Mouse (Mus musculus): ENCODE data around the gene Gpr160. TPM values are rescaled to one million over a fixed set of nuclear protein-coding genes. Genes with fewer than 3 reads are reported as not detected.
"Not testable (repeated sequence)": the region's sequence is repeated elsewhere in the genome, so short reads cannot be mapped to it uniquely, and the experiment has no call there.

The Gpr160 gene
- 1.4 and 5.4 TPM in 2 replicates for total RNA-seq (2021)
- long read RNA-seq, experiment 1, partial matches to known transcripts: 0 of 3 reads
- long read RNA-seq, experiment 1, other reads (novel, unspliced or antisense): 1 of 3 reads
- long read RNA-seq, experiment 2, partial matches to known transcripts: 0 of 1 reads
- long read RNA-seq, experiment 2, other reads (novel, unspliced or antisense): 0 of 1 reads

DNA sequence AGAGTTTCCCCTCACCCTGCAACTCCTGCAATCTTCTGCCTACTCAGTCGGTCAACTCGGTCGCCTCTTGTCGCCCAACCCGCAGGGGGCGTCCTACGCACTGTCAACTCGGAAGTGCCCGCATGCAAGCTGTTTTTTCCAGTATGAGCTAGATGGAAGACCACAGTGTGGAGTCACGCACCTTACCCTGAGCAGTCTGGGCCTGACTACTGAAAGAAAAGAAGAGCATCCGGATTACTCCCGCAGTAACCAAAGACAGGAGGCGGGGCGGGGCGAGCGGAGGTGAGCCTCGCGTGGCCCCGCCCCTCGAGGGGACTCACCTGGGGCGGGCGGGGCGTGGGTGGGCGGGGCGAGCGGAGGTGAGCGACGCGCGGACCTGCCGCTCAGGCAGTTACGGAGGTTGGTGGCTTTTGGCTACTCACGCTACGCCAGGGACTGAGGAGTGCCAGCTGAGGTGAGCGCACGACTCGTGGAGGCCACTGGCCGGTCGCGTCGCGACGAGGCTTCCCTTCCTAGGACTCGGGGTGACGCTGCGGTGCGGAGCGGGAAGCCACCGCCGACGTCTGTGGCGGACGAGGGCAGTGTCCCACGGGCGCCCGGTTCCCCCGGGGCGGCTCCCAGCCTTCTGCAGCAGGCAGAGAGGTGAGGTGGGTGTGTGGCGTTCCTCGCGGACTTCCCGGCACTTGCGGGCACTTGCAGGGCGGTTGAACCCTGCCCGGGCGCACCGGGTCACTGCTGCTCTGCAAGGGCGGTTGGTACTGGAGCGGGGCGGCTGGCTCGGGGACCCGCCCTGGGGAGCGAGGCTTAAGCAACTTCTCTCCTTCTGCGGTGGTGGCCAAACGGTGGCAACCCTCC is at the start of gene Gpr160:
TSS of gene Gpr160 (plus strand) at position 347 of the 855 bp plus-strand sequence.
- peak; percentile 87 for DNase-seq

DNA sequence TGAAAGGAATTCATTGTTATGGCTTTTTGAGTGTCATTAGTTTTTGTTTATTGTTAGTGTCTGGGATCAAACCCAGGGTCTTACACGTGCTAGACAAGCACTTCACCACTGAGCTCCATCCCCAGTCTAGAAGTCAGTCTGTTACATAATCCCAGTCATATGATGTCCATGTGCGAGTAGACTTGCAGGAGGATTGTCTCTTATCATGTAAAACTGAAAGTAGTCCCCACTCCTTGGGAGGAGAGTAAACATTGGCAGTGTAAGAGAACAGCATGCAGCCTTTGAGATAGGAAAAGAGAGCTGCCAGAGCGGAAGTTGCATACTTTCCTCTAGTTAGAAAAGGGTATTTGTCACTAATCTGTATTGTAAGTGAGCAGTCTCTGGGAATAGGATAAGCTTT is 42.9 kb upstream of the Gpr160 start:
- no peak for DNase-seq

DNA sequence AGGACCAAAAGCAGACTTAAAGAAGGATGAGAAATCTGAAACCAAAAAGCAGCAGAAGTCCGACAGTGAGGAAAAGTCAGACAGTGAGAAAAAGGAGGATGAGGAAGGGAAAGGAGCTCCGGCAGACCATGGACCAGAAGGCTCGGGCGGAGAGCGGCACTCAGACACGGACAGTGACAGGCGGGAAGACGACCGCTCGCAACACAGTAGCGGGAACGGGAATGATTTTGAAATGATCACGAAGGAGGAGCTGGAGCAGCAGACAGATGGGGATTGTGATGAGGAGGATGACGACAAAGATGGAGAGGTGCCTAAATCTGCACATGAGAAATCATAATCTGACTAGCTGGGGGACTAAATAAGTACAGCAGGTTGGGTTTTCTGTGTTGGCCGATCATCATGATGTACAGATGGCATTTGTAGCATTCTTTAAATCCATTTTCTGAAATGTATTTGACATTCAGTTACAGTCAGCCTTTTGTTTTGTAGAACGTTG is 37.1 kb upstream of the Gpr160 start:
- DNase-seq: no peak

DNA sequence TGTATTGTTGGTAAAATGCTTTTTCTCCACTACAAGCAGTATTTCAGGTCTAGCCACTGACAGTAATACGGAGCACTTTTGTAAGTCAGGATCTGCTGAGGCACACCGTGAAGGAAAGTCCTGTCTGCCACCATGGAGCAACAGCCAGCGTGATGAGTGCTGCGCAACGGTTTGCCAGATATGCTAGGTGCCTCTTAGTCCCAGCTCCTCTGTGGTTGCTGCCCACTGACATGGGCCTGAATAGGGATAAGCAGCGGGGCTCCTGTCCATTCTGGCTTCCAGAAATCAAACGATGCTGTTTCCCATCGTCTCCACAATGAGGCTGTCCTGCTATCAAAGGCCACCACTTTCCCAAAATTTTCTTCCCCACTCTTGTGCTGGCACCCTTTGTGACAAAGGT is 33.6 kb upstream of the Gpr160 start:
- DNase-seq: no peak

DNA sequence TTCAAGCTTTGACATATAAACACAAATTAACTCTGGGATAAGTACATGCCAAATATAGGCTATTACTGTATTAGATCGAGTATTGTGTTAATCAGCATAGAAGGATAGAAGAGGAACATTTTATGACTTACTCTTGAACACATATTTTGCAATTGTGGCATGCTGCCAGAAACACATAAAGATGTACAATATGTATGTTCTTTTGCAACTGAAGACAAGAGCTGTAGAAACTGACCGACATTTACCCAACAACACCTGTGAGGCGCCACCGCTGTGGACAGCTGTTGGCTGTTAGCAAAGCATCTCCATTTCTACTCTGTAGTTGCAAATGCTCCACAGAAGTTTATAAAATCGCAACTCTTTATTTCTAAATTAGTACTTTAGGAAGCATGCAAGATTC is 29.7 kb upstream of the Gpr160 start:
- DNase-seq: no peak

DNA sequence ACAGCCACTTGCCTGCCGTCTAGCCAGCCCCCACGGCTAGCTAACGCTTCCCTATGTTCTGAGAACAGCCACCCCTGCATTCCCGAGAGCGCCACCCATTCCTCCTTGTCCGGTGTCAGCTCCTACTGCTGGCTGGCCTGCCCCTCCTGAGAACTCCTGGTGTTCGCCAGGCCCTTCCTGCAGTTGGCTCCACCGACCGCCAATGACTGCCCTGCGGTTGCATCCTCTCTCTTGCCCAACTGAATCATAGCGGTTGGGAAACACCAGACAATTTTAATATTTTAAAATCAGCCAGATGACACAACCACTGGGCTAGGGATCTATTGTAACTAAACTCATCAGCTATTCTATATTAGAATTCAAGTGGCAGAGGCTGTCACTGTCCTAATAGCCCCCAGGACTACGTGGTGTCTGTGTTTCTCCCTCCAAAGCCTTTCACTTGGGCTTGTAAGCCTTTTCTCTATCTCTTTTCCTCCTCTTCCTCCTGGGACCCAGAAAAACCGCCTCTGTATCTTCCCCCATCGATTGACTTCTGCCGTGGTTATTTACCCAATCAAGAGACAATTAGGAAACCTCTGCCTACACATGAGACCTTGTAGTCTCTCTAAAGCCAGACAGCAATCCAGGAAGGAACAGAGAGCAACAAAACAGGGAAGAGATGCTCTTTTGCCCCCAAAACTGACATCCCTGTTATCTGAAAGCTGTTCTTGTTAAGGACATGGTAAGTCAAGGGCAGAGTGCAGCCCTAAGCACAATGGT is 23.7 kb upstream of the Gpr160 start:
- peak; percentile 46 for DNase-seq

DNA sequence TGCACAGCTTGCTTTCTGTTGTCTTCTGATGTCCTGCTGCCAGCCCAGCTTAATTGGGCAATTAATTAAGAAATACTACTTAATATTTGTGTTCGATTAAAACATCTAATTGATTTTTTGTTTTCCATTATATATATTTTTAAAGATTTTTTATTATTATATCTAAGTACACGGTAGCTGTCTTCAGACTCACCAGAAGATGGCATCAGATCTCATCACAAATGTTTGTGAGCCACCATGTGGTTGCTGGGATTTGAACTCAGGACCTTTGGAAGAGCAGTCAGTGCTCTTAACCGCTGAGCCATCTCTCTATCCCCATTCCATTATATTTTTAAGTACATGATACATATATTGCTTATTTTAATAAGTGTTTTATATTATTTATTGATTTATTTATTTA is 22.5 kb upstream of the Gpr160 start:
- no peak for DNase-seq

DNA sequence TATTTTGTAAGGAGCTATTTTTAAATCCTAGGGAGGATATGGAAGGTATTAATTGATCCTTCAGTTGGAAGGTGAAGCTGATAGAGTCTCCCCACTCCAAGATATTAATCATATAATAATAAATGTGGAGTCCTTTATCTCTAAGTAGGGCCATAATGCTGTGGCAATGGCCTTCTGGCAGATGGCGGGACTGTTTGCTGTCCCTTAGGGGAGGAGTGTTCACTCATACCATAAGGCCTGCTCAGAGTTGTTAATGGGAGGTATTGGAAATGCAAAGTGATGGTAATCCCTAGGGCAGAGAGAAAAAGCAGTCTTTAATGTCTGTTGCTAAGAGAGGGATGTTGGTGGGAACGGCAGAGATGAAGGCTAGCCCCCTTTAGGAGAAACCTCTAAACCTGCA is 10.0 kb upstream of the Gpr160 start:
- no peak for DNase-seq

DNA sequence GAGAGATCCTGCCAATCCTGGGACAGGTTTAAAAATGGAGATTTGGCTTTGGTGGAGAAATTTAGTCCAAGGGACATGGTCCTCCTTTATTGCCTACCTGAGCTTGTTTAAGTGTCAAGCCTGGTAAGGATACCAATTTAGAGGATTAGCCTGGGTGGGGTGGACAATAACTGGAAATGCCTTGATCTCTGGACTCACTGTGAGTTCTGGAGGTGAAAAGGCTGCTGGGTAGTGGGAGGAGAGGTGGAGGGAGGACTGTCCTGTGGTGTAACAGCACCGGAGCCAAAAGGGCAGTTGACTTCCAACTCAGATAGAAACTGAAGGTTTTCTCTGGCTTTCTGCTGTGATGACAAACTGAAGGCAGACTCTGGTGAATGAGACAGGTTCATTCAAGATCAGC is 8.3 kb upstream of the Gpr160 start:
- no peak for DNase-seq

DNA sequence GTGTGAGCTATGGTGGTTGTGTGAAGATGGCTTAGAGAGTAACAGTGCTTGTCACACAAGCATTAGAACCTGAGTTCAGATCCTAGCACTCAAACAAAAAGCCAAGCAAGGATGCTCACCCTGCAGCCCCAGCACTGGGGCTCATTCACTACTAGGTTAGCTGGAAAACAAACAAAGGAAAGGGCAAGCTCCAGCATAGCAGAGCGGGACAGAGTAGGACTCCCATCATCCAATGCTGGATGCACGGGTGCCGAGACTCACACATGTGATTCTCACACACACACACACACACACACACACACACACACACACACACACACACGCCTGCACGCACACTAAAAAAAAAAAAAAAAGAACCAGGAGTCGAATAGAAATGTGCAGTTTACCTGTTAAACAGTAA is 4.3 kb upstream of the Gpr160 start:
- DNase-seq: no peak

DNA sequence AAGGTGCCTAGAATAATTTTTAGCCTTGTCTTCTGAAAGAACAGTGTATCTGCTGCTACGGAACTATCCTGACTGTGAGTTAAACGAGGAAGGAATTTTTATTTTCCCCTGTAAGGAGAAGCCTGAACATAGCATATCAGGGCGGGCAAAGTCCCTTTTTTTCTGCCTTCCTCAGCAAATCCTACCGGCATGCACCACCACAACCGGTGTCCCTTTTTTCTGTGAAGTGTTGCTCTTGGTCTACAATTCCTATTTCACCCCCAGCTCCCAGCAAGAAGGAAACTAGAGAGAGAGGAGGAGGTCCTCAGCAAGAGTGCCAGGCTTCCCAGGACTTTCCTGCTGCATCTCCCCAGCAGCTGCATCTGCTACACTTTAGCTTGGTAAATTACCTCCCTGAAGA is 2.2 kb upstream of the Gpr160 start:
- no peak for DNase-seq

DNA sequence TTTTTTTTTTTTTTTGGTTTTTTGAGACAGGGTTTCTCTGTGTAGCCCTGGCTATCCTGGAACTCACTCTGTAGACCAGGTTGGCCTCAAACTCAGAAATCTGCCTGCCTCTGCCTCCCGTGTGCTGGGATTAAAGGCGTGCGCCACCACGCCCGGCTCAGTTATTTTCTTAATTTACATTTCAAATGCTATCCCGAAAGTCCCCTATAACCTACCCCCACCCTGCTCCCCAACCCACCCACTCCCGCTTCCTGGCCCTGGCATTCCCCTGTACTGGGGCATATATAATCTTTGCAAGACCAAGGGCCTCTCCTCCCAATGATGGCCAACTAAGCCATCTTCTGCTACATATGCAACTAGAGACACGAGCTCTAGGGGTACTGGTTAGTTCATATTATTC is 3.8 kb downstream of the Gpr160 start:
- not testable (repeated sequence) for DNase-seq

DNA sequence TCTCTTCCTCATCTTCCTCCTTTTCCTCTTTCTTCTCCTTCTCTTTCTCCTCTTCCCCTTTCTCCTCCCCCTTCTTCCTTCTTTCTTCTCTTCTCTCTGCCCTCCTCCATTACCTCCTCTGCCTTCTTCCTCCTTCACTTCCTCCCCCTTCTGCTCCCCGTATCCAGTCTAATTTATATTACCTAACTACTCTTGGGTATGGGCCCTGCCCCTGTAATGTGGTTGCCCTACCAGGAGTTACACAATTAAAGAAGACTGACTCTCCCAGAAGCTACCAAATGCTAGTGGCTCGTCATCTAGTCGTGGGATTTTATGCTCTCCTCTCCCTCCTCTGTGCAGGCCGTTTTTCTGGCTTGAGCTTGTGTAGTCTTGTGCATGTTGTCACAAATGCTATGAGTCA is 5.0 kb downstream of the Gpr160 start:
- no peak for DNase-seq

DNA sequence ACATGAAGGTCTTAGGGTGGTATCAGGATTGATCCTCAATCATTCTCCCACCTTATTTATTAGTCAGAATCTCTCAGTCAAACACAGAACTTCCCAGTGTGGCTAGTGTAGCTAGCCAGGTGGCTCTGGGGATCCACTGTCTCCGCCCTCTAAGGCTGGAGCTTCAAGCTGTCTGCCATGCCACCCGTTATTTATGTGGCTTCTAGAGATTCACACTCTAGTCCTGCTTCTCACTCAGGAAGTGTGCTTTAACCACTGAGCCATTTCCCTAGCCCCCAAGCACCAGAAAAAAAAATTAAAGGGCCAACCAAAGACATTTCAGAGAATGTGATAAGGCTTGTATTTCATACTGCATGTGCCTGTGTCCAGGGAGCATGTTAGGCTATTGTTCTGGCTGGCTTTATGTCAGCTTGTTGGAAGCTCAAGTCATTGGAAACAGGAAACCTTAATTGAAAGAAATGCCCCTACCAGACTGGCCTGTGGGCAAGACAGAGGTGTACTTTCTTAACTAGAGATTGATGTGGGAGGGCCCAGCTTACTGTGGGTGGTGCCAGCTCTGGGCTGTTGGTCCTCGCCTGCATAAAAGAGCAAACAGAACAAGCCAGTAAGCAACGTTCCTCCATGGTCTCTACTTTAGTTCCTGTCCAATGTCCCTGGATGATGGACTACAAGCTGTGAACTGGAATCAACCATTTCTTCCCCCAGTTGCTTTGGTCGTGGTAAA is 8.1 kb downstream of the Gpr160 start:
- no peak for DNase-seq

DNA sequence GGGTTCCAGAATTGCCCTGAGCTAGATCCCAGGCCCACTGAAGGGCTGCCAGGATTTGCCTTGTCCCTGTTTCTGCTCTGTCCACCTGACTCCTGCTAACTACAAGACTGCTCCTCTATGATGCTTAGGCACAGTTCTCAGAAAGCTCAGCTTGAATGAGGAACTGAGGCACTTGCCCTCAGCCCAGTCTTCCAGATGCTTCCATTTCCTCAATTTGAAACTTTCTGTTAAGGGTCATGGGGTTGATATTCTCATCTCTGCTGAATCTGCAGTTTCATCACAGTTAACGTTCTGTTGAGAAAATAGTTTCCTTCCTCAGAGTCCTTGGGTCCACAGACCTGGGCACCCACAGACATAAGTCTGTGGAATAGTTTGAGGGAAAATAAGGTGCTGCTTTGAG is 8.9 kb downstream of the Gpr160 start:
- DNase-seq: no peak

DNA sequence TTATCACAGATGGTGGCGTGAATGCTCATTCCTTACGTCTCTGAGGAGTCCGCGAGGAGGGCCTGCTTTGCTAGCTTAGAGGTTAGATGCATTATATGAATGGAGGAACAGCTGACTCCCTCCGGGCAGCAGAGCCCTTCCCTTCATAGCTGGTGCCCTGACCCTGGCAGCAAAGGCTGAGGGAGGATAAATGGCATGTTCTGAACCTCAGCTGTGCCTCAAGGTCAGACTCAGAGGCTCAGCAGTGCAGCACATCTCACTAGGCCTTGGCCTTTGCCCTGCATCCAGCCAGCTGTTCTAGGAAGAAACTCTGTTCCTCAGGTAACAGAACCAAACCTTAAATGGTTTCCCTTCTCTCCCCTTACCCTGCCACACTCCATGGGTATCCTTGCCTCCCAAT is 12.4 kb downstream of the Gpr160 start:
- DNase-seq: peak; percentile 53

DNA sequence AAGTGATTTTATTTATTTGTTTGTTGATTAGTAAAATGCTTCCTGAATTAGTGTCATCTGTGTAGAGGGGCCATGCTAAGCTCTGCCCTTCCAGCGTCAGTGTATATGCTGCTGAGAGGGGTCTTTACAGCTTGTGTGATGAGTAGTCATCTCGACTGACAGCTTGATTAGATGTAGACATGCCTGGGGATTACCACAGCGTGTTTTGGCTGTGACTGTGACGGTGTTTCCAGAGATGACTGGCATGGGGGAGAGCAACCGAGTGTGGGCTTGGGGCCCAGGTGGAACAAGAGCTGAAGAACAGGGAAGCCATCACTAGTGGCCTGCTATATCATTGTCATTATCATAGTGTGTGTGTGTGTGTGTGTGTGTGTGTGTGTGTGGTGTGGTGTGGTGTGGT is 12.9 kb downstream of the Gpr160 start:
- DNase-seq: no peak

DNA sequence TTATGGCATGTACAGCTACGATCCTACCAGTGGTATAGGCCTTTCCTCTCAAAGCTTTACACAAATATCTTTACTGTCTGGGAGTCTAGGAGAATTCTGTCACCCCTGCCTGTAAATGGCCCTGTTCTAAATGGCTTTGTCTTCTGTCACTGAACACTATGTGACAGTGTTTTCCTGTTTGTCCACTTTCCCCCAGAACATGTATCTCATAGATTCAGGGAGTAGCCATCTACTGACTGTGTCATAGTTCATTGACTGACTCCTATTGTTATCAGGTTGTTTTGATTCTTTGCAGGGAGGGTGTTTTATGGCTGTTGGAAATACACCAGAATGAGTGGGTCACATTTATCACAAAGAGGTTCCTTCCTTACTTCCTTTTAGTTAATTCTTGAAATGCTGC is 14.2 kb downstream of the Gpr160 start:
- no peak for DNase-seq

DNA sequence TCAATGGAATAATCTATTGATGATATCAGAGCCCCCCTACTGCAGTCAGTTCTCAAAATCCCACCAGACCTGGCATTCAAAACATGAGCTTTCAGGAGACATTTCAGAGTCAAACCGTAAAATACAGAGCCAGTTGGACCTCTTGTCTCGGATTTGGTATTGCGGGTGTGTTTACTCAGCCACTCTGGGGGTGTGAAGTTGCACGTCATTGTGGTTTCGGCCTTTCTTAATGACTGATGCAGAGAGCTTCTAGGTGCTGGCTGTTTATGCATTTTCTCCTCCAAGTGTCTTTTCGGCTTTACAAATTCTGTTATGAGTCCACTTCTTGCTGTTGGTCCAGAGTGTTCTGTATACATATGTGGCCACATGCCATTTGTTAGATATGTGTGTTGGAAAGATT is 21.0 kb downstream of the Gpr160 start:
- DNase-seq: no peak

DNA sequence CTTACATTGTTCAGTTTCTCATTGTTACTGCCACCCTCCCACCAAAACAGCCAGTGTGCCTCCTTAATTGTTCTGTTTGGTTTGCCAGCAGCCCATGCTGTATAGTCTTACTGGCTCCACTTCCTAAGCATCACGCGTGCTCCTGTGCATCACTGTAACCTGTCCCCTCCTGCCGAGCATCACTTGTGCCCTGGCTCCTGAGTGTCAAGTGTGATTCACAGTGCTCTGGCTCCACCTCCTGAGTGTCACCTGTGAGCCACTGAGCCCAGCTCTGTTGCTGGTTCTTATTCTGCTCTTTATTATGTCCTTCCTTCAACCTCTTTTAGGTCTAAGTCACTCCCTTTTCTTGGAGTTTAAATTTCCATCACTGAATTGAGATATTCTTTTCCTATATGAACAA is 31.7 kb downstream of the Gpr160 start:
- no peak for DNase-seq

DNA sequence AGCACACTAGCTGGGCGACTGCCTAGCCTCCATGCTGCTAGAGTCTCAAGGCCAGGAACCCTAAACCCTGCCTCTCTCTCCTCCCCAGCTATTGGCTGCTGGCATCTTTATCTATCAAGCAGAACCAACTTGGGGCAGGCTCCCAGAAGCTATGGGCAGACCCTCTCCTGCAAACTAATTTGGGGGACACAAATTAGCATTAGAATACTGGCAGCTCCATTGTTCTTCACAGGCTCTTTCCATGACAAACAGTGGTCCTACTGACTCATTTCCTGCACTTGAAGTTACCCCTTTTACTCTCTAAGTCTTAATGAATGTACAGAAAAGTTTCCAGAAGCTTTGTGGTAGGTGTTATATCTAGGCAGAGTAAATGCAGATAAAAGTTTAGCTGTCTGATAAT is 33.3 kb downstream of the Gpr160 start:
- DNase-seq: no peak

DNA sequence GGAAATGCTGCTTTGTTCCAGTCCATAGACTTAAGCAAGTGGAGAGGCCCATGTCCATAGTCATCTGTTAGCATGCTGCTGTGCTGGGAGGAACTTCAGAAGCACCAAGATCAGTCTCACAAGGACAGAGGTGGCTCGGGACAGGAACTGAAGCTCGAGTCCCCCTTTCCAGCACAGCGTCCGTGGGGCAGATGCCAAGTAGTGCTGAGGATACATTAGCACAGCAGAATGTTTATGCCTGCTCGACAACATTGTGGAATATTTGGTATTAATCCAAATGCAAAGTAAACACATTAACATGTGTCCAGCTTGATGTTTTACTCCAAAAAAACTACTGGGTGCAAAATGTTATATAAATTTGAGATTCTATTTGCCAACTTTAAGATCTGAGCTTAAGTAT is 41.0 kb downstream of the Gpr160 start:
- DNase-seq: no peak

DNA sequence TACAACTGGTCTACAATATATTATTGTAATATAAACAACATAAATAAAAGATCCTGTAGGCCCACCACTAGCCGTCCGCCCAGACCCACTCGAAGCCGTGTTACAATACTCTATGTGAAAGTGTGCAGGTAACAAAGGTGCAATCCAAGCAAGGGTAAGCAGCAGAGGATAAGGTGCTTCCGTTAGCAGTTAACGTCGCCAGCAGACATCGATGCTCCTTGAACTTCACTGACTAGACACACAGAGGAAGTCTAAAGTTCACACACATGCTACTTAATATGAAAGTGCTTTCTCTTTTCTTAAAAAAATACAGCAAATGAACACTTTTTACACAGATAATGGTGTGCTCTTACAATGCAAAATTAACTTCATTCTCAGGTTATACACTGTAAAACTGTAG is 43.7 kb downstream of the Gpr160 start:
- no peak for DNase-seq
